Mouse (Mus musculus) right cerebral cortex, postnatal 14 days (tissue): ENCODE data around the gene BC035947.

ENCODE experiments used
- DNase-seq: peaks from one replicate; pipeline ENCODE4 v3.0.0; 2022

The BC035947 gene

GRCm38 (mm10) chr1:78501036-78501435 lies 10.9 kb downstream of the BC035947 start:
- no peak for DNase-seq

- no peak for DNase-seq
Measured at GRCm38 (mm10) chr1:78490143-78490542, 21.8 kb downstream of the BC035947 start.

- peak; percentile 88 for DNase-seq
Measured at GRCm38 (mm10) chr1:78488752-78489492, 23.0 kb downstream of the BC035947 start, which contains the start of gene Farsb. TSS of gene Farsb (minus strand) at chr1:78488897.

GRCm38 (mm10) chr1:78488427-78488751 lies 23.6 kb downstream of the BC035947 start:
- DNase-seq: no peak

- DNase-seq: no peak
Measured at GRCm38 (mm10) chr1:78484361-78484760, 27.6 kb downstream of the BC035947 start.

GRCm38 (mm10) chr1:78483430-78483829 lies 28.5 kb downstream of the BC035947 start:
- DNase-seq: no peak

- no peak for DNase-seq
Measured at GRCm38 (mm10) chr1:78472441-78472840, 39.5 kb downstream of the BC035947 start.

GRCm38 (mm10) chr1:78454659-78455058 lies 57.3 kb downstream of the BC035947 start:
- DNase-seq: peak; percentile 29

GRCm38 (mm10) chr1:78453886-78454285 lies 58.1 kb downstream of the BC035947 start:
- DNase-seq: no peak

GRCm38 (mm10) chr1:78452544-78452943 lies 59.4 kb downstream of the BC035947 start:
- DNase-seq: no peak

GRCm38 (mm10) chr1:78451070-78451854 lies 60.7 kb downstream of the BC035947 start:
- no peak for DNase-seq

GRCm38 (mm10) chr1:78448091-78448490 lies 63.9 kb downstream of the BC035947 start:
- no peak for DNase-seq
